Mouse (Mus musculus) yolk sac, embryonic 10.5 days (tissue): ENCODE measurements around the gene Olfr351.

Experiments used
- DNase-seq: peaks from one replicate; pipeline ENCODE4 v3.0.0-alpha.2; 2017; ENCODE audit warnings: low spot score

The Olfr351 gene

DNA sequence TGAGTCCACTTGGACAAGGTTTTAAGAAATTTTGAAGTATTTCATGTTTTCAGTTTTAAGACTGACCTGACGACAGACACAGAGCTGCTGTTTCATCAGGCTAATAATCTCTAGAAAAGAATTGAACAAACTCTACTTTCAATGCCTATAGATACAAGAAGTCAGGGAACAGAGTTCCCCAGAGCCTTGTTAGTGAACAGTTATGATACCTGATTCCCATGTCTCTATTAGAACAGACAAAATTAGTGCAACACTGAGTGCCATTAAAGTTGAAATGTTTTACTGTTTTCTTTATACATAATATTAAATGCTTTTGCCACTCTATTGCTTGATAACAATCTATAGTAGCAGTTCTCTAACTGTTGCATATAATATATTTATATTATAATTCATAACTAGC is at the start of gene Olfr351:
Gene Olfr351 (minus strand): TSS at position 101 of the 400 bp plus-strand sequence.
- no peak for DNase-seq

DNA sequence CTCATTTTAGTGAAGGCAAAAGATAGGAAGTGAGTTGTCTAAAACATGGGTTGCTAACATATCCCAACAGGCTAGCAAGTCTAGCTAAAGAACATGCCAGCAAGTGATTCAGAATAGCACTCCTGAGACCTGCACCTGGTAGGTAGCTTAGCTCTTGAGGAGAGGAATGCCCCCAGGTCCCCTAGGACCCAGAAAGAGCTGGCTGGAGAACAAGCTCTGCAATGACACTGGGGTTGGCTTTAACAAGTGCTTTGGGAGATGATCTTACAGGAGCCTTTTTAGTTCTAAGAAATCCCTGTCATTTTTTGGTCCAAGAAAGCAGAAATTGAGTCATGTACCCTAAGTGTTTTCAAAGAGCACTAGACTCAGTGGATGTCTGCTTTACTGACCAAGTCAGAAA is 42.9 kb upstream of the Olfr351 start, which contains the start of gene Olfr354:
Gene Olfr354 (plus strand): TSS at position 301 of the 400 bp plus-strand sequence.
- no peak for DNase-seq

- no peak for DNase-seq
Observed at GRCm38 (mm10) chr2:36897114-36897513, 34.7 kb upstream of the Olfr351 start.

DNA sequence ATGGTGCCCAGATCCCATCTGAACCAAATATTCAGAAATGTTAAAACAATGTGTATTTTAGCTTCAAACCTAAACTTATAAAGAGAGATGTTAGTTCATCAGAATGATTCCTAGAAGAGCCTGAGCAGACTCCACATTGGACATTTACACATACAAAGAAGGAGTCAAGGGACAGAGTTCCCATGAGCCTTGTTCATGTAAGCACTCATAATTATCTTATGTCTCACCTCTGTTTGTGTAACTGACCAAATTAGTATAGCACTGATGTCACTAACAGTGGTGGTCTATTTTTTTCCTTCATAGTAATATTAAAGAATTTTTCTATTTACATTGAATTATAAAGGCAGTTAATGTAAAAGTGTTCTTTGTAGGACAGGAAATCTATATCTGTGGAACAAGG is 30.4 kb upstream of the Olfr351 start, which contains the start of gene Olfr353:
Gene Olfr353 (minus strand): TSS at position 101 of the 400 bp plus-strand sequence.
- DNase-seq = no peak

- DNase-seq = no peak
Observed at GRCm38 (mm10) chr2:36868160-36868559, 5.7 kb upstream of the Olfr351 start, which contains the start of gene Olfr352. TSS of gene Olfr352 (plus strand) at chr2:36868460.

DNA sequence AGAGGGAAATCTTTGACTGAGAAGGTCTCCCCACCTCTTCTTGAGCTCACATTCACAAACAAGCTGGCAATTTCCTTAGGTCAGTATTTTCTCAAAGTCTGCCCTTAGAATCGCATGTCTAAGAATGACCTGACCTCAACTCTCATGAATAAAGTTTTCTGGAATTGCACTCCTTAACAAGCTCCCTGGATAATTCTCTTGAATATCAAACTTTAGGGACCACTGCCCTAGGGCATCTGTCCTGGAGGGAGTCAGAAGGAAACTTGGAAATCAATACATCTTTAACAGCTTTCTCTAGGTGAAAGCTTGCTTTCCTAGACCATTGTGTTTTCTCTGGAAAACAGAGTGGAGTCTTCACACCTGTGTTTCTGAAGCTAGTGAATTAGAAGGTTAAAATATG is 16.4 kb downstream of the Olfr351 start, which contains the start of gene Olfr350:
Gene Olfr350 (plus strand): TSS at position 301 of the 400 bp plus-strand sequence.
- no peak for DNase-seq

GRCm38 (mm10) chr2:36816932-36817331 is 45.5 kb downstream of the Olfr351 start, which contains the start of gene Olfr3:
TSS of gene Olfr3 (minus strand) at chr2:36817032.
- no peak for DNase-seq
